Mouse (Mus musculus) cerebellum, postnatal 25 days (tissue): ENCODE data around the gene Vps53.

Experiments used
- DNase-seq, 2 experiments: peaks; one replicate each; pipeline ENCODE4 v3.0.0; 2021; ENCODE audit warnings: mixed read lengths in 2 of 2

The Vps53 gene

GRCm38 (mm10) chr11:76167079-76167765, 12.2 kb downstream of the Vps53 start:
- DNase-seq, result peak; percentile 74 to 84

GRCm38 (mm10) chr11:76166657-76167056, 12.8 kb downstream of the Vps53 start:
- no peak for DNase-seq

GRCm38 (mm10) chr11:76160251-76160650, 19.2 kb downstream of the Vps53 start:
- DNase-seq, result no peak

GRCm38 (mm10) chr11:76158375-76158774, 21.1 kb downstream of the Vps53 start:
- no peak for DNase-seq

- no peak for DNase-seq
Measured at GRCm38 (mm10) chr11:76154861-76155260, 24.6 kb downstream of the Vps53 start.

GRCm38 (mm10) chr11:76154200-76154599, 25.2 kb downstream of the Vps53 start:
- no peak for DNase-seq

GRCm38 (mm10) chr11:76153236-76153951, 26.1 kb downstream of the Vps53 start:
- no peak for DNase-seq

GRCm38 (mm10) chr11:76150980-76151379, 28.5 kb downstream of the Vps53 start:
- DNase-seq, result no peak

- DNase-seq, result no peak
Measured at GRCm38 (mm10) chr11:76148055-76149008, 31.1 kb downstream of the Vps53 start.

- peak; percentile 45 to 59 for DNase-seq
Measured at GRCm38 (mm10) chr11:76146187-76147010, 33.0 kb downstream of the Vps53 start.

GRCm38 (mm10) chr11:76145169-76145568, 34.3 kb downstream of the Vps53 start:
- no peak for DNase-seq

GRCm38 (mm10) chr11:76144386-76144785, 35.1 kb downstream of the Vps53 start:
- no peak for DNase-seq

GRCm38 (mm10) chr11:76137996-76138395, 41.5 kb downstream of the Vps53 start:
- DNase-seq, result no peak

GRCm38 (mm10) chr11:76135641-76136437, 43.6 kb downstream of the Vps53 start:
- DNase-seq, result no peak

- no peak for DNase-seq
Measured at GRCm38 (mm10) chr11:76130859-76131258, 48.6 kb downstream of the Vps53 start.

- no peak for DNase-seq
Measured at GRCm38 (mm10) chr11:76125386-76125785, 54.1 kb downstream of the Vps53 start.

- no peak for DNase-seq
Measured at GRCm38 (mm10) chr11:76123517-76123916, 55.9 kb downstream of the Vps53 start.

GRCm38 (mm10) chr11:76122571-76122970, 56.9 kb downstream of the Vps53 start:
- no peak for DNase-seq

- no peak for DNase-seq
Measured at GRCm38 (mm10) chr11:76121086-76121485, 58.4 kb downstream of the Vps53 start.

- DNase-seq, result no peak
Measured at GRCm38 (mm10) chr11:76120407-76120901, 59.0 kb downstream of the Vps53 start.

- no peak for DNase-seq
Measured at GRCm38 (mm10) chr11:76110416-76110815, 69.0 kb downstream of the Vps53 start.
